Mouse (Mus musculus): Measurements from ENCODE around the gene Klc3.

GRCm38 (mm10) chr7:19404476-19404875 lies 572 bp upstream of the Klc3 start, which contains the start of gene Ckm:
- TF ChIP-seq CTCF (IDR thresholded peaks at IDR 0.05; ENCODE audit: control insufficient read depth, insufficient read depth, low read length) (no peak), POLR2A (IDR thresholded peaks at IDR 0.05; ENCODE audit: borderline replicate concordance, control insufficient read depth, low read depth, low read length) (no peak)
